Mouse (Mus musculus) layer of hippocampus, adult 11-12 months (tissue): ENCODE data around the gene Six1.
A peak's percentile ranks its signal among the peaks of the same experiment; 100 is the strongest.
"Not testable (repeated sequence)": the region's sequence is repeated elsewhere in the genome, so short reads cannot be mapped to it uniquely, and the experiment has no call there.

Experiments
- DNase-seq: peaks from one replicate; pipeline ENCODE4 v3.0.0; 2022; ENCODE audit warnings: low spot score

Gene Six1

GRCm38 (mm10) chr12:73053668-73054241 is at the start of gene Six1:
TSS of gene Six1 (minus strand) at chr12:73053887.
- peak; percentile 39 for DNase-seq

- no peak for DNase-seq
Measured at GRCm38 (mm10) chr12:73098593-73098992, 44.9 kb upstream of the Six1 start.

- not testable (repeated sequence) for DNase-seq
Measured at GRCm38 (mm10) chr12:73096177-73096576, 42.5 kb upstream of the Six1 start.

GRCm38 (mm10) chr12:73094605-73095004 is 40.9 kb upstream of the Six1 start:
- DNase-seq = no peak

GRCm38 (mm10) chr12:73094189-73094588 is 40.5 kb upstream of the Six1 start:
- no peak for DNase-seq

- no peak for DNase-seq
Measured at GRCm38 (mm10) chr12:73090672-73091335, 37.1 kb upstream of the Six1 start.

GRCm38 (mm10) chr12:73088911-73089310 is 35.2 kb upstream of the Six1 start:
- DNase-seq = no peak

GRCm38 (mm10) chr12:73088500-73088899 is 34.8 kb upstream of the Six1 start:
- no peak for DNase-seq

- DNase-seq = no peak
Measured at GRCm38 (mm10) chr12:73087086-73087485, 33.4 kb upstream of the Six1 start.

- DNase-seq = no peak
Measured at GRCm38 (mm10) chr12:73085739-73086630, 32.3 kb upstream of the Six1 start.

- DNase-seq = no peak
Measured at GRCm38 (mm10) chr12:73083773-73084172, 30.1 kb upstream of the Six1 start.

GRCm38 (mm10) chr12:73081828-73082227 is 28.1 kb upstream of the Six1 start:
- DNase-seq = not testable (repeated sequence)

GRCm38 (mm10) chr12:73060805-73061410 is 7.2 kb upstream of the Six1 start:
- DNase-seq = no peak

GRCm38 (mm10) chr12:73057492-73057891 is 3.8 kb upstream of the Six1 start:
- no peak for DNase-seq

- no peak for DNase-seq
Measured at GRCm38 (mm10) chr12:73055451-73055850, 1.8 kb upstream of the Six1 start.

GRCm38 (mm10) chr12:73054576-73055185 is 994 bp upstream of the Six1 start:
- no peak for DNase-seq

- DNase-seq = no peak
Measured at GRCm38 (mm10) chr12:73052651-73053591, 766 bp downstream of the Six1 start.

GRCm38 (mm10) chr12:73052036-73052650 is 1.5 kb downstream of the Six1 start:
- no peak for DNase-seq

GRCm38 (mm10) chr12:73050811-73051580 is 2.7 kb downstream of the Six1 start:
- no peak for DNase-seq

GRCm38 (mm10) chr12:73050305-73050704 is 3.4 kb downstream of the Six1 start:
- no peak for DNase-seq
